Mouse (Mus musculus): Measurements from ENCODE around the gene Rtf2.
A peak's percentile ranks its signal among the peaks of the same experiment; 100 is the strongest.

The Rtf2 gene

DNA sequence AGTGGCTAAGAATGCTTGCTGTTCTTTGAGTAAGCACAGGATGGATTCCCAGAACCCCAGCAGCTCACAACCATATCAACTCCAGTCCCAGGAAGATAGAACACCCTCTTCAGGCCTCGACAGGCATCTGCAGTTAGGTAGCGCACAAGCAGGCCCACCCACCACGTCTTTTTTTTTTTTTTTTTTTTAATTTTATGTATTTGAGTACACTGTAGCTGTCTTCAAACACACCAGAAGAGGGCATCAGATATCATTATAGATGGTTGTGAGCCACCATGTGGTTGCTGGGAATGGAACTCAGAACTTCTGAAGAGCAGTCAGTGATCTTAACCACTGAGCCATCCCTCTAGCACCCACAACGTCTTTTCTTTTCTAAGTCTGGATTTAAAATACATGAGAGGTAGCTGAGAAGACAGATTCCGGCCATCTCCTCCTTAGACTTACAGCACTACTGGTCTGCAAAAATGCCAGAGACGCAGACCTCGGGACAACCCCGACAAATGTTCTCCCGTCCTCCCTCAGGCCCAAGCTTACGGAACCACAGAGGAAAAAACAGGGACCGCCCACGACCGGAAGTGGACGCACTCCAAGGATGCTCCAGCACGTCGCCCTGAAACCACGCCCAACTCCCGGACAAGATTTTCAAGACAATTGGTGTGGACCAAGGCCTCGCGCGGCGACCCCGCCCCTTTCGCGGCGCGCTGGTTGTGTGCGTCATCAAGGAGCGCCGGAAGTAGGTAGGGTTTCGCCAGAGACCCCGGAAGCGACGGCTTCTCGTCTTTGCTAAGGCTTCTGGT lies at the start of gene Rtf2:
Gene Rtf2 (plus strand): TSS at position 714 of the 797 bp plus-strand sequence.
- peak; percentile 100 for DNase-seq (ENCODE audit: low spot score in 2 of 2)

DNA sequence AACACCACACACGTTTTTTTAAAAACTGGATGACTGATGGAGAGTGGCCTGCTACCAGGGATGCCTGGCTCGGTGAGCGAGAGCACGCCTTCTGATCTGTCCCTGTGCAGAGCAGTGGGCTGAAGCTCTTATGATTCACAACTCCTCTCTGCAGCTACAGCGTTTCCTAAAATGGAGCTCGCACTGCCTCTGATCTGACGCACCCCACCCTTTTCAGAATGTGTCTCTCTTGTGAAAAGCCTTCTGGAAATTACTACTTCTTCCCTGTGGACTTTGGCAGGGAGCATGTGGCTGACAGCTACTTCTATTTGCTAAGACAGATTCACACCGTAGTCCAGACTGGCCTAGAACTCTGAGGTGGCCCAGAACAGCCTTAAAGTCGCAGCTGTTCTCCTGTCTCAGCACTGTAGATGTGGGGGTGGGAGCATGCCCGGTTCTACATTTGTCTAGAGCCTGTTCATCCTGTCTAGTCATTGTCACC lies 48.3 kb upstream of the Rtf2 start:
- DNase-seq (ENCODE audit: low spot score in 2 of 2): peak; percentile 22 to 40

DNA sequence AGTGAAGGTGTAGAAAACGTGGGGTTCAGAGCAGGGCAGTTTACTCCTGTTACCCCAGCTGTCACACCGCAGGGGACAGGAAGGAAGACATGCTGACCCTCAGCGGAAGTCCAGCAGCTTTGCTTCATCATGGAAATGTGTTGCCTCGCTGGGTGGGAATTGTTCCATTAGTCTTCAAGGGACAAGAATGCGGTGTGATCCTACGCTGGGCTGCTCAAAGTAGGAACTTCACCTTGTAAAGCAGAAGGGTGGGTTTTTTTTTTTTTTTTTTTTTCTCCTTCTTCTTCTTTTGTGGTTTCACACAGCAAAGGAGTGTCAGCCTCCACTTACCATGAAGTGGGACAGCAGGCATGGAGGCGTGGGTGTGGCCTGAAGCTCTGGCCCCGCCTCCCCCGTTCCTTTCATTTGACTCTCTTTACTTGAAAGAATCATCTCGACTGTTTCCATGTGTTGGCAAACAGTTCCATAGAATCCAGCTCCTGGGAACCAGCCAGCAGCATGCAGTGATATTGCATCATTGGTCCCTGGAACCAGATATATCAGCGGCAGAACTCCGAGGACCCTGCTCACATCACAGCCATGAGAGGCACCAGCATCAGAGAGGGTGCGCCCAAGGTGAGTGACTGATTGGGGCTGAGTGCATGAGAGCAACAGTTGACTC lies 46.8 kb upstream of the Rtf2 start, which contains the start of gene Cass4:
Gene Cass4 (plus strand): TSS at position 404 of the 661 bp plus-strand sequence.
- DNase-seq (ENCODE audit: low spot score in 2 of 2): no peak

DNA sequence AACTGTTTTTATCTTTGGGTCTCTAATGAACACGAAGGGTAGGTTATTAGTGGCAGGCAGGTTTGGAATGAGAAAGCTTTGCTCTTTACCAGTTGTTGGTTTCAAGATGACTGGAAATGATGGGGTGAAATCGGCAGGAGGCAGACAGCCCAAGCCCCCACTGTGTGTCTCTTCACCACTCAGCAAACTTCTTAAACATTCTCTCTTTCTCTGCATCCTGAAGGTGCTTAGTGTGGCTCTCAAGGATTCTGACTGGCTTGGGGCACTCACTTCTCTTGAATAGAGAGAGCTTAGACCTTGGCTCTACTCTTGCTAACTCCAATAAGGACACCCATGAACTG lies 46.3 kb upstream of the Rtf2 start:
- no peak for DNase-seq (ENCODE audit: low spot score in 2 of 2)

DNA sequence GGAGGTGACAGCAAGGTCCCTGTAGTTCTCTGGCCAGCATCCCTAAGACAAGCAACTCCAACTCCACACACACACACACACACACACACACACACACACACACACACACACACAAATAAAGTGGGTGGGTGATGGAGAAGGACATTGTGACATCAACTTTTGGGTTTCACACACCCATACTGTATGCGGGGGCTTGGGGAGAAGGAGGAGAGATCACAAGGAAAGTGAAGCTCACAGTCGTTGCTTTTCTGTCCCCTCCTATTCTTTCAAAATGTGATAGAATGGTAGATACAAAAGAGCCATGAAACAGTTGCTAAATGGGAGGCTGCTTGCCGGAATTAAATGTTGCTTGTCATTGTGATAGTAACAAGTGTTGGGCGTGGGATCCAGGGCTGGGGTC lies 45.7 kb upstream of the Rtf2 start:
- DNase-seq (ENCODE audit: low spot score in 2 of 2): no peak

DNA sequence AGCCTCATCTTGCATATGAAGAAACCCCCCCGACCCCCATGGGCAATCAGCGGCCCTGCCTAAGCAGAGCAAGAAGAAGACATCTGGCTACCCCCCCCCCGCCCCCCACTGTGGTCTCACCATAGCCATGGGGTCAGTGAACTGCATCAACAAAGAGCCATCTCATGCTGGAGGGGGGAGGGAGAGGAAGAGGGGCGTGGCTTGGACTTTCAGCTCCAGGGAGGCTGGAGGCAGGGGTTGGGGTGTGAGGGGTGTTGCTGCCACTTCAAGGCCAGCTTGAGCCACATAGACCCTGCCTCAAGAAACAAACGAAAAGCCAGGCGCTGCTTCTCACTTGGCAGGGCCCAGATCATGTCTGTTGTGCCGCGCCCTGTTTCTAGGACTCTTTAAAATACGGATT lies 44.4 kb upstream of the Rtf2 start:
- no peak for DNase-seq (ENCODE audit: low spot score in 2 of 2)

DNA sequence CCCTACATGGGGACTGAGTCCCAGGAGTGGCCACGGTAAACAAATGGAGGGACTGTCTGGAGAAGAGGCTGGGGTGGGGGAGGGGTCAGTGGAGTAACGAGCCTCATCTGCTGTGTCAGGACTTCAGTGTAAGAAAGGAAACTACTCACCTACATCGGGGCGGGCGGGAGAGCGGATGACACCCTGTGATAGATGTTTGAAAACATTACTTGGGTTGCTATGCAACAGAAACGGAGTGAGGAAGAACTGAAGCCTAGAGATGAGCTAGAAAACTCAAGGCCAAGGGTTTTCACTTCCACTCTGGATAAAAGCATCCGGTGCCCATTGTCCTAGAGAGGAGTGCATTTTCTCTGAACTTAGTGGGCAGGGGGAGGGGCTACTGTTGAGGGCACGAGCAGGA lies 40.5 kb upstream of the Rtf2 start:
- no peak for DNase-seq (ENCODE audit: low spot score in 2 of 2)

DNA sequence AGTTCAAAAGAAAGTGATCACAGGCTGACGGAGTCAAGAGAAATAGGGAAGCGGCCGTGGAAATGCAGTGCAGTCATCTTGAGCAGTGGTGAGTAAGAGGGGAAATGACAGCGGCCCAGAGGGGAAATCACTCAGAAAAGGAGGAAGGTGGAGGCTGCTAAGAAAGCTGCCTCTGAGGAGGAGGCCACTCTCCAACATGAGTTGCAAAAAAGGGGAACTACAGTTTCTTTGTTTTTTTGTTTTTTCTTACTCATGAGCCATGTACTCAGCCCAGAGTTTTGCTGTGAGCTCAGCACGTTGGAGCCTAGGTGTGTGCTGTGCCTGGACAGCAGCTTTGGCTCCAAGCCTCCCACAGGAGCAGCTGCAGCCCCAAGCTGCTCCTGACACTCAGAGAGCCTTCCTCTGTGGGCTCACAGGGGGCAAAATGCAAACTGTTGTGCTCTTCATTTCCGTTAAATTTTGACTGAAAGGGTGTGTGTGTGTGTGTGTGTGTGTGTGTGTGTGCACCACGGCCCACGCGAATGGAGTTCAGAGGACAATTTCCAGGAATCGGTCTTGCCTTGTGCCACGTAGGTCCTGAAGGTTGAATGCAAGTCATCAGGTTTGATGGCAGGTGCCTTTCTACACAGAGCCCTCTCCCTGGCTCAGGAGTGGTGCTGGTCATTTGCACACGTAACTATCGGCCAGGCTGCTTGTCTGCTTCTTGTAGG lies 39.1 kb upstream of the Rtf2 start:
- no peak for DNase-seq (ENCODE audit: low spot score in 2 of 2)

DNA sequence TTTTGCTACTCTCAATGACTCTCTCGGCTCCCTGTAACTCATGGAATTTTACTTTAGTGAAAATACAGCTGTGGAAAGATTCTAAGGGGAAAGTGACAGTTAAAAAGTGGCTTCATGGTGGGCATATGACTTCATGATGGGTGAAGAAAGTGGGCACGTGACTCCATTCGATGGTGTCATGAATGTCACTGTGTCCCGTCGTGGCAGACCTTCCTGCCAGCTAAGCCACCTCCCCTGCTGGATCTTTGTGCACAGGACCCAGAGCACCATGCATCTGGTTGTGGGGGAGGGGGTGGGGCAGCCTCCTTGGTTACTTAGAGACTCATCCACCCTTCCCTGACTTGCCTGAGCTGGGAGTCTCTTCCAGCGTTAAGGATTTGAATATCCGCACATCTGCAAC lies 36.1 kb upstream of the Rtf2 start:
- no peak for DNase-seq (ENCODE audit: low spot score in 2 of 2)

DNA sequence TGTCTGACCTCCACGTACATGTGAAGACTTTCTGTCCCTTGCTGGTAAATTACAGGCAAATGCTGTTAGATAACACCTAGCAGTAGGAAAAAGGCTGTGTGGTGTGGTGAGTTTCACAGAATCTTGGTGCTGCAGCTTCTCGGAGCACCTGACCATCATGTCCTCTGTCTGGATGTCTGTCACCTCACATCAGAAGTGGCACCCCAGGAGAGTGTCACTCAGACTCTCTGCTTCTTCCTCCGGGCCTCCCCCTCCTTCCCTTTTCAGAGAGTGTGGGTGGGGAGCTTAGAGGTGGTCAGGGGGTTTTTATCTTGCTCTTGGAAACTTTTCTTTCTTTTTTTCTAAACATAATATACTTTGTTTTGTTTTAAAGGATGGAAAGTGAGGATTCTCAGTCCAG lies 35.3 kb upstream of the Rtf2 start:
- DNase-seq (ENCODE audit: low spot score in 2 of 2): no peak

DNA sequence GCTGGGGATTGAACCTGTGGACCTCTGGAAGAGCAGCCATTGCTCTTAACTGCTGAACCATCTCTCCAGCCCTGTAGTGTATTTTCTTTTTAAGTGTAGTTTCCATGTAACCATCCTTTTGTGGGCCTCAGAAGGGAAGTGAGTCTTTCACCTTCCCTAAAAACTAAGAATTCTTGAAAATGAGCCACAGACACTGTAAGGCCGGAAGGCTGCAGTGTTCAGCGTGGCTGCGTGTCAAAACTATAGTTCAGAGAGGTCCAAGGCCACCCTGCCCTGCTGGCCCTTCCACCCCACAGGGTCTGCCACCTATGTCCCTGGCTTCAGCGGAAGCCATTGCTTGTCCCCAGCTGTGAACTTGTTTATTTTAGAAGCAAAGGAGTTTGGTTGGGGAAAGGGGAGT lies 34.2 kb upstream of the Rtf2 start:
- DNase-seq (ENCODE audit: low spot score in 2 of 2): no peak

DNA sequence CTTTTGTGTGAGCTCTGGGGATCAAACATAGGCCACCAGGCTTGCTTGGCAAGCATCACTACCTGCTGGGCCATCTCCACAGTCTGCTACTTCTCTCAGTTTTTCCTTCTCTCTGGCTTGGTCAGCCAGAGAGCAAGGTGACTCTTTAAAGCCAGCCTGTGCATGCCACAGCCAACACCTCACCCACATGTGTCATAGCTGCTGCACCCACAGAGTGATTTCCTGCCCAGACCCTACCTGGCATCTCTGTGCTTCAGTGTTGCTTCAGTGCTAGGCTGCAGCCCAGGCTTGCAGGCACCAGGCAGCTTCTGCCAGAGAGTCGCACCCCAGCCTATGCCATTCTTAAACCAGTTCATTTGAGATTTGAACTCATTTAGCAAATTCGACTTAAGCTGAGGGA lies 32.9 kb upstream of the Rtf2 start:
- no peak for DNase-seq (ENCODE audit: low spot score in 2 of 2)

DNA sequence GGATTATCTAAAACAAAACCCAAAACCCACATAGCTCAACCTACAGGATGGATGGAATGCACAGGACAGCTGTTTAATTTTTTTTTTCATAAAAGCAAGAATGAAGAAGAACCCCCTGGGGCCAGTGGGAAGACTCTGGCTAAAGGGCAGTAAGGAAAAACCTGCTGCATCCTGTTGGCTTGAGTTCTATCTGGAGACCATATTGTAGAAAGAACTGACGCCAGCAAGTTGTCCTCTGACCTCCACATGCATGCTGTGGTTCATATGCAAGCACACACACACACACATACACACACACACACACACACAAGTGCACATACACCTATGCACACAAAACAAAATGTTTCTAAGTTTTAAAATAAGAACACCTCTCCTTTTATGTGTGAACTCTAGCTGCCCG lies 29.7 kb upstream of the Rtf2 start:
- DNase-seq (ENCODE audit: low spot score in 2 of 2): no peak

DNA sequence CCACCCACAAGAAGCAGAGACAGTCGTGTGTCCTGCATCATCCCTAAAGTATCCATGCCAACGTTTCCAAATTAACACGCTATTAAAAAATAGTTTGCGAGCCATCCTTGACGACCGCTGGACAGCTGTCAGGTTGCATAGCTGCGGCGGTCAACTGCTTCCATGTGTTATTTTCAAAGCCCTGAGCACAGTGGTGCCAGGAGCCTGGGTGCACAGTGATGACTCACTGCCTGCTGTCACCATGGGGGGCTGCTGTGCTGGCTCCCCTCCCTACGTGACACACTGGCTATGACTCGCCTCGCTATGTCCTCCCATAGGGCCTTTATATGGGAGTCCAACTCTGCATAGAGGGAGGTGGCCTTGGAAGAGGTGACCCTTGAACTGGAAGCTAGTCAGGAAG lies 29.3 kb upstream of the Rtf2 start:
- DNase-seq (ENCODE audit: low spot score in 2 of 2): no peak

DNA sequence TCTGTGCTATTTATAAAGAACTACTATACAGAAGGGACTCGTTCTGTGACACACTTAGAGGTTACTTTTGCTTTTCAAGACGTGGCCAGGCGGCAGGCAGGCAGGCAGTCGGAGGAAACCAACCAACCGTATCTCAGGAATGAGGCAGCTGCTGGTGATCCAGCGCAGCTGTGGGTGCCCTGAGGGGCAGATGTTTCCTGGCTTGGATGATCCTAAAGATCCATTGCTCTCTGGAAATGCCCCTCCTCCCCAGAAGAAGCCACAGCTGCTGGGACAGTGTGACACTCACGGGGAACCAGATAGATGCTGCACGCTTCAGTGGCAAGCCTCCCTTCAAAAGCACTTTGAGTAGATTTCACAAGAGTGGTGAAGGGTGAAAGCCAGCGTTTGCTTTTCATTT lies 27.9 kb upstream of the Rtf2 start:
- DNase-seq (ENCODE audit: low spot score in 2 of 2): no peak

DNA sequence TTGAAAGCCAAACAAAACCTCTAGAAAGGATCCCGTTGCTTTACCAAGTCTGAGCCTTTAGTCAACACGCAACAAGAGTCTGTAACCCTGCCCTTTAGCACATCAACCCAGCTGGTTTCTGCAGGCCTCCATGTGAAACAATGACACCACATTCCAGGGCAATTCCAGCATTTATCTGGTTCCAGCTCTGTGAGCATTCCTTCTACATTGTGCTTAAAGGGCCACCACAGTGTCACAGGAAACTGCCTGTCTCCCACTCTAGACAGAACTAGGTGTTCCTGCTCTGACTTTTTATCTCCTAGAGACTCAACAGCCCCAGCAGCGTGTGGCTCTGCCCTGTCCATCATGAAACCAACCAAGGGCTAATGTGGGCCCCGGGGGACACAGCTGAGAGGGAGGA lies 27.1 kb upstream of the Rtf2 start:
- no peak for DNase-seq (ENCODE audit: low spot score in 2 of 2)

DNA sequence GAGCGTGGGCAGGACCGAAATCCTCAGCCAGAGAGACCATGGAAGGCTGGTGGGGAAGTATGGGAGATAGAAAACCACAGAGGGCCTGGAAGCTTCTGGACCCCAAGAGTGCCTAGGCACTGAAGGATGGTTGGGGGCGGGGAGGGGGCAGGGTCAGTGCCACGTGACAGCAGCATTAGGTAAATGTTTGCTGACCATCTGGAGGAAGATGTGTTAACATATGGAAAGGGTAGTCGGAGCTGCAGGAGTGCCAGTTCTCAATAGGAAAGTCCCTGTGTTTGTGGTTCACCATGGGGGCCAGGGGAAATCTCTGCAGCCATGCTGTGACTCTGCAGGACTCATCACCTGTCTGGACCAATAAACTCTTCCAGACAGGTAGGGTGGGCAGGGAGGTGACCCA lies 26.5 kb upstream of the Rtf2 start:
- no peak for DNase-seq (ENCODE audit: low spot score in 2 of 2)

DNA sequence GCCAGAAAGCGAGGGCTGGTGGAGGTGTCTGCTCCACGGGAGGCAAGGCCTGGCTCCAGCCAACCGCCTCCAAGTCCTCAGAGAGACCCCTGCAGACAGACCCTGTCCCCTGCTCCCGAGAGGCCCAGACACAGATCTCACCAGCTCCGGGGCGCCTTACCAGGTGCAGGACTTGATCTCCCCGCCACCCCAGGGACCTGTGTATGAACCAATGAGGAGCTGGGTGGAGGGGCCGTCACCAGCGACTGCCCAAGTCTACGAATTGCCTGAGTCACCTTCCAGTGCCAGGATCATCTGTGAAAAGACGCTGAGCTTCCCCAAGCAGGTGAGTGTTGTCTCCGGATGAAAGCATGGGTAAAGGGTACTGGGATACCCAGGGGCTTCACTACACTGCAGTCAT lies 24.1 kb upstream of the Rtf2 start:
- DNase-seq (ENCODE audit: low spot score in 2 of 2): no peak

DNA sequence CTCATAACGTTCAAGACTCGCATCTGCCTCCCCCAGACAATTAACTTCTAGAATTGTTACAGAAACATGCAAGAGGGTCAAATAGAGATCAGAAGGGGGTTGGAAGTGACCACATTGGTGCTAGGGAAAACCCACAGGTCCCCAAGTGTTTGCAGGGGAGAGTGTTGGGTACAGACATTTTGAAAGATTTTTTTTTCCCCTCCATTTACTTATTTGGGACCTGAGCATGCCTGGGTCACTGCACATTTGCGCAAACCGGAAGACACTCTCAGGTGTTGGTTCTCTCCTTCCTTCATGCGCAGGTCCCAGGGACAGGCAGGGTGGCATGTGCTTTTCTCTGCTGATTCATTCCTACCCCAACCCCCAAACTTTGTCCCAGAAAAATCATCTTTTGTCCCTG lies 23.5 kb upstream of the Rtf2 start:
- DNase-seq (ENCODE audit: low spot score in 2 of 2): no peak

DNA sequence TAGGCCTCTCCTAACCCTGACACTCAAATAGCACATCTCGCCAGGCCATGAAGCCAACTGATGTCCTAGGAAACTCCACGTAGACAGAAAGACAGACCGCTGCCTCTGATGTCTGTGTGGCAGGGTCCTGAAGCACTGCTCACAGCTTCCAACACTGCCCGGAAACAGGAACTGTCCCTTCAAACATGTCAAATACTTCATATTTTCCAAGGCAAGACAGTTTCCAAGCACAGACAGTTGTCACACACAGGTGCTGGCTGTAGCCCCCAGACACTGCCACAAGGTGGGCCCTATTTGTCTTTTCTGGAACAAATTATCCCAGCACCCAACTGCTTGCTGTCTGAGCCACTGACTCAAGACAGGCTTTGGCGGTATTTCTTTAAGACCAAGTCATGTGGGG lies 22.1 kb upstream of the Rtf2 start:
- no peak for DNase-seq (ENCODE audit: low spot score in 2 of 2)

DNA sequence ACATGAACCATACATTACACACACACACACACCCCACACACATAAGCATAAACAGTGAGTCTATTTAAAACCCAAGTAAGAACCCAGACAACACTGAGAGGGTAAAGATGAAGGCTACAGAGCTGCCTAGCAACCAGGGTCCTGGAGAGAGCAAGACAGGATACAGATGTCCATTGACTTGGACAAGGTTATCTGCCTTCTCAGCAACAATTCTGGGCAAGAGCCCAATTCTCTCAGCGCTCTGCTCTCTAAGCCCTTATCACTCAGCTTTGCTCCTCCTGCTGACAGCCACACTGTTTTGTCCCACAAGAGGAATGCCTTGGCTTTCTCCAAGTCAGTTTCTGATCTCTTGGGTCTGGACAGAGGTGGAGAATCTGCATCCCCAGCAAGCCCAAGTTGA lies 9.7 kb upstream of the Rtf2 start:
- no peak for DNase-seq (ENCODE audit: low spot score in 2 of 2)

DNA sequence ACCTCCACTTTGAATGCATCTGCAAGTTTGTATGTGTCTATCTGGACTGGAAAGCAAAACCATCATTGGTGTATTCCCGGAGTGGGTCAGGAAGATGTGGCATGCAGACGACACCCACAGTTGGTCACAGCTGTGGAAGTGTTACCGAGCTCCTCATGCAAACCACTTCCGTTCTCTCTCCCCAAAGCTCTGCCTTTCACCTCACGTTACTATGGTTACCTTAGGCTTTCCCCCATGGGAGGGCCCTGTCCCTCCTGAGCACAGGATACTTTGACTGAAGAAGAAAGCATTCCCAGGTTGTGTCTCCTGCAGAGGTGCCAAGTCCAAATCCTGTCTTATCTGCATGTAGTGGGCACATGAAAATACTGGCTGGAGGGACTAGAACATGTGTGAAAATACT lies 6.6 kb upstream of the Rtf2 start:
- DNase-seq (ENCODE audit: low spot score in 2 of 2): no peak

DNA sequence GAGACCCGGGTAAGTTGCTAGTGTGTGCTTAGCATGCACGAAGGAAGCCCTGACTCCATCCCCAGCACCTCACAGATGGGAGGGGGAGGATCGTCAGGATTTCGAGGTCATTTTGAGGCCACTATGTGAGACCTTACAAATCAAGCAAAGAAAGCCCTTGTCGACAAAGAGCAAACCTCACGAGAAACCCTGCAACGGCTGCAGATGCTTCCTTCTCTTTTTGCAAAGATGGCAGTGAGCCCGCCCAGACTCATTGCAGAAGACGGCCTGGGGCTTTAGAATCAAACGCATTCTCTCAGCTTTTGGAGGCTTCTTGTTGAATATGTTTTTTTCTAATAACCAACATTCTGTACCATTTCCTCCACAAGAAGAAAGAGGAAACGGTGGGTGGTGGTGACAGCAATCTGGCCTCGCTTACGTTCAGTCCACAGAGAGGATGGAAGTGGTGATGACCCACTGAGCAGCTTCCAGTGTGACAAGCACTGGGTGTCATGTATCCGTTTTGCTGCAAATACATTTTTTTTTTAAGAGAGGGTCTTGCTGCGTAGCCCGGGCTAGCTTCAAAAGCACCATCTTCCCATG lies 2.9 kb upstream of the Rtf2 start:
- DNase-seq (ENCODE audit: low spot score in 2 of 2): no peak

Measured in frontal cortex, postnatal 25 days (tissue).